Mouse (Mus musculus) embryonic facial prominence, embryonic 10.5 days (tissue): ENCODE results near the gene Stk19. TPM values are rescaled to one million over a fixed set of nuclear protein-coding genes. Genes with fewer than 3 reads are reported as not detected.
"Not testable (repeated sequence)": the region's sequence is repeated elsewhere in the genome, so short reads cannot be mapped to it uniquely, and the experiment has no call there.

Experiments
- DNase-seq: peaks from one replicate; pipeline ENCODE4 v3.0.0-alpha.2; 2017; ENCODE audit warnings: low spot score
- H3K27ac ChIP-seq: fragments of 300-500 bp; sonication (generic); replicated peaks from 2 replicates; pipeline ENCODE4 v1.5.1; 2016; ENCODE audit warnings: mild to moderate bottlenecking
- H3K27me3 ChIP-seq: fragments of 300-500 bp; sonication (generic); replicated peaks from 2 replicates; pipeline ENCODE4 v1.6.1; 2016; ENCODE audit warnings: low read depth, mild to moderate bottlenecking; ENCODE audit not compliant: poor library complexity, severe bottlenecking
- H3K36me3 ChIP-seq: fragments of 300-500 bp; sonication (generic); replicated peaks from 2 replicates; pipeline ENCODE4 v1.6.1; 2016; ENCODE audit warnings: mild to moderate bottlenecking, moderate library complexity
- H3K4me1 ChIP-seq: fragments of 300-500 bp; sonication (generic); 2 replicates; pipeline ENCODE4 v1.6.1; 2016
- H3K4me3 ChIP-seq: fragments of 300-500 bp; sonication (generic); 2 replicates; pipeline ENCODE4 v1.5.1; 2016; ENCODE audit warnings: mild to moderate bottlenecking, moderate library complexity
- H3K9me3 ChIP-seq: fragments of 300-500 bp; sonication (generic); 2 replicates; pipeline ENCODE4 v1.6.1; 2016; ENCODE audit warnings: mild to moderate bottlenecking
- WGBS: fragments of 180-500 bp; shearing (Covaris S2); methylation state at CpG from one replicate; pipeline ENCODE4 v1.1.7; 2016; 5-methylcytosine and 5-hydroxymethylcytosine counted together
- microRNA-seq: library from miRNA; unstranded; fragments of <30 nt; microRNA quantifications from one replicate; pipeline ENCODE4, GENCODE M21; 2017
- polyA plus RNA-seq: library from polyadenylated mRNA; unstranded; fragments of >200 nt; fragmentation: Nextera tagmentation; extraction: Ambion mirVana; gene quantifications from 2 replicates; pipeline ENCODE4 v1.2.1, GENCODE M21; 2016

Gene Stk19
- polyA plus RNA-seq, 1 experiment from 2014 or later: 24.6 TPM

DNA sequence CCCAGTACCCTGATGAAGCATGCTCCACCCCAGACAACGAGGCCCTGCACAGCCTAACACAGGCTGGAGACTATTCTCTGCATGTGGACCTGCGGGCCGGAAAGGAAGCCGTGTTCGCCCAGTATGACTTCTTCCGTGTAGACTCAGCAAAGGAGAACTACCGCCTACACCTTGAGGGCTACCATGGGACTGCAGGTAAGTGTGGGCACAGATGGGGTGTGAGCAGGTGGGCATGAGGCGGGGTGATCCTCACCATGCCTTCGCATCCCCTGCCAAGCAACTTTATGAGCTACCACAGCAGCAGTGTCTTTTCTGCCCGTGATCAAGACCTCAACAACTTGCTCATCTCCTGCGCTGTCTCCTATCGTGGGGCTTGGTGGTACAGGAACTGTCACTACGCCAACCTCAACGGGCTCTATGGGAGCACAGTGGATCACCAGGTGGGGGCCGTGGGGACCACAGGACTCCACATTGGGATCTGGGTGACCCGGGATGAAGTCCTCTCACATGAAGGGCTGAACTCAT, 35.9 kb downstream of the Stk19 start:
- not testable (repeated sequence) for DNase-seq, H3K27ac ChIP-seq, H3K27me3 ChIP-seq, H3K4me1 ChIP-seq, H3K4me3 ChIP-seq, H3K9me3 ChIP-seq, H3K36me3 ChIP-seq
- 90% methylated on average over 16 of the region's 16 CpGs for WGBS

DNA sequence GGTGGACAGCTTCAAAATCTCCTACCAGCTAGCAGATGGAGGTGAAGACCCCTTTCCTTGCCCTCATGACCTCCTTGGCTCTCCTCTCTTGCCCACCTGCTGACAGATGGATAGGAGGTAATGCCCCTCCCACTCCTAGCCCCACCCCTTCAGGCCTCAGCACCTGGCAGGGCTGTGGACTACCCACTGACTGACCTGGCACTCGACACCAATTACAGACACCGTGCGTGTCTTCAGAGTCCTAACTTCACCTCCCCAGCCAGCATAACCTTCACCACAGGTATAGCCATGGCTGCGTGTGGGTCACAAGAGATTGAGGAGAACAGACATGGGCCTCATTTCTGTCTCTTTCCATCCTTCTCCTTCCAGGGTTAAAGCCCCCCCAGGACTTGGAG, 37.2 kb downstream of the Stk19 start:
- Histone ChIP-seq H3K36me3 (no peaks in the 10 kb centered on the region), H3K4me1 (no peaks in the 10 kb centered on the region), H3K4me3 (no peak overlapping the region), H3K27ac (no peak overlapping the region), H3K27me3 (no peaks in the 10 kb centered on the region), H3K9me3 (no peaks in the 10 kb centered on the region)
- WGBS: 92% methylated on average over 4 of the region's 4 CpGs
- DNase-seq: no peak

- no peaks in the 10 kb centered on the region for H3K36me3 ChIP-seq
- H3K27me3 ChIP-seq: no peaks in the 10 kb centered on the region
- no peaks in the 10 kb centered on the region for H3K9me3 ChIP-seq
- H3K4me3 ChIP-seq: no peak overlapping the region
- 88% methylated on average over 17 of the region's 17 CpGs for WGBS
- H3K27ac ChIP-seq: no peak overlapping the region
- DNase-seq: no peak
- H3K4me1 ChIP-seq: no peaks in the 10 kb centered on the region
Observed at GRCm38 (mm10) chr17:34798866-34799530, 37.7 kb downstream of the Stk19 start.

DNA sequence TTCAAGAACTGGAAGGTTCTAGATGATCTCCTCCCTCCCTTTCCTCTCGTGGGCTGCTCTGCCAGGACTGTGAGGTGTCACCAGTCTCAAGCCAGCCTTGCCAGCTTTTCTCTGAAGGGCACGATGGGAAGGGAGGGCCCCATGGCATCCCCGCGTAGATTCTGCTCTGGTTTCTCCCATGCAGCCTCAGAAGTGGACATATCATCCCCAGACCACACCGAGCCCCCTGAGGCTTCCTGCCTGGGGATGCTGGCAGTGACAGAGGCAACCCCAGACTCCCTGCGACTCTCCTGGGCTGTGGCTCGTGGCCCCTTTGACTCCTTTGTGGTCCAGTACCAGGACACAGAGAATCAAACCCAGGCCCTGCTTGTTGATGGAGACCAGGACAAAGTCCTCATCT, 38.7 kb downstream of the Stk19 start:
- not testable (repeated sequence) for H3K36me3 ChIP-seq, H3K27ac ChIP-seq, H3K4me3 ChIP-seq, H3K27me3 ChIP-seq, DNase-seq, H3K4me1 ChIP-seq, H3K9me3 ChIP-seq
- WGBS: 81% methylated on average over 7 of the region's 7 CpGs

DNA sequence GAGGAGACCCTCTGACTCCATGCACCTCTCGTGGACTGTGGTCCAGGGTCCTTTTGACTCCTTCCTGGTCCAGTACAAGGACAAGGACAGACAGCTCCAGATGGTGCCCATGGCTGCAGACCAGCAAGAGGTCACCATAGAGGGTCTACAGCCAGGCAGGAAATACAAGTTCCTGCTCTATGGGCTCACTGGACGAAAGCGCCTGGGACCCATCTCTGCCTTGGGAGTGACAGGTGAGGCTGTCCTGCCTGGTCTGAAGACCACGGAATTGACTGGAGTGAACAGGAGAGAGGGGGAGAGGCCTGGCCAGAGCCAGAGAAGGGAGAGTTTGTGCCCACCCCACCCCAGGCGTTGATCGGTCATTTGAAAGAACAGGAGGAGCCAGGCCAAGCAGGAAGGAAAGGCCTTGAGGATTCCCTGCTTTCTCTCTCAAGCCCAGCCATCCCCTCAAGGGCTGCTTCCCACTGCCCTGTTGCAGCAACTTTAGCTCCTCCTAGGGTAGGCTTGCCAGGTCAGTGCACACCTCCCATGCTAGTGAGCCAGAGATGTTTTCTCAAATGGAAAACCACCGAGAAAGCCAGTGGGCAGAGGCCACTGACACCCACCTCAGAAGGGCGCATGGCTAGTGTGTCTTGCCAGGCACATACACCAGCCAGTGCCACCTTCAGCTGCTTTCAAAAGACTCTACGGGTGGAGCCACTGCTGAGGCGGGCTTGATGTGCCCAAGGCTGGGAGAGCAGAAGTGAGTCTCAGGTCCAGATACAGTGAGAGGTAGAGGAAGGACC, 39.3 kb downstream of the Stk19 start:
- H3K27ac ChIP-seq, H3K4me1 ChIP-seq, H3K27me3 ChIP-seq, H3K36me3 ChIP-seq, H3K9me3 ChIP-seq, H3K4me3 ChIP-seq: not testable (repeated sequence)
- WGBS: 84% methylated on average over 10 of the region's 10 CpGs
- peak; percentile 6 for DNase-seq

- no peak for DNase-seq
- WGBS: 90% methylated on average over 8 of the region's 8 CpGs
- H3K9me3 ChIP-seq: peaks cover 4% of the 10 kb centered on the region
Observed at GRCm38 (mm10) chr17:34796311-34797140, 40.2 kb downstream of the Stk19 start.

GRCm38 (mm10) chr17:34795633-34796032, 41.1 kb downstream of the Stk19 start:
- Histone ChIP-seq H3K4me1 (no peaks in the 10 kb centered on the region), H3K27ac (no peak overlapping the region), H3K27me3 (no peaks in the 10 kb centered on the region), H3K4me3 (no peak overlapping the region), H3K9me3 (peaks cover 7% of the 10 kb centered on the region), H3K36me3 (no peaks in the 10 kb centered on the region)
- DNase-seq: peak; percentile 35
- WGBS: 68% methylated on average over 9 of the region's 9 CpGs

More at GRCm38 (mm10) chr17:34796311-34797140, 40.2 kb downstream of the Stk19 start:
- Histone ChIP-seq H3K4me3 (no peak overlapping the region), H3K4me1 (no peaks in the 10 kb centered on the region), H3K27ac (no peak overlapping the region), H3K27me3 (no peaks in the 10 kb centered on the region), H3K36me3 (no peaks in the 10 kb centered on the region)

DNA sequence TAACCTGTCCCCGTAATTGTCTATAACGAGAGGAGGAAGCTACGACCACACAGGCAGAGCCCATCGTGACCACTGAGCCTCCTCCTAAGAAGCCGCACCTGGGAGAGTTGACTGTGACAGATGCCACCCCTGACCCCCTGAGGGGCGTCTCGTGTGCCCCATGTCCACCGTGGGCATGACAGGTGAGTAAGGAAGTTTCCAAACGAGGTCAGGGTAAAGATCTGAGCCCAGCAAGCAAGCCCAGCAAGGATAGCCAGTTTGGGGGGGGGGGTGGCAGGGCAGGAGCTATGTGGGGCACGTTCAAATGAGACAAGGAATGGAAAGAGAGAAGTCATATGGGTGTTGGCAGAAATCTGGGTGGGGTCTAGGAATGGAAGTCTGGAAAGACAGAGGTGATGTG, 41.7 kb downstream of the Stk19 start:
- no peaks in the 10 kb centered on the region for H3K4me1 ChIP-seq
- peaks cover 9% of the 10 kb centered on the region for H3K9me3 ChIP-seq
- H3K36me3 ChIP-seq: no peaks in the 10 kb centered on the region
- no peak for DNase-seq
- WGBS: 83% methylated on average over 10 of the region's 10 CpGs
- H3K27me3 ChIP-seq: no peaks in the 10 kb centered on the region
- H3K27ac ChIP-seq: no peak overlapping the region
- no peak overlapping the region for H3K4me3 ChIP-seq

- no peak for DNase-seq
- Histone ChIP-seq H3K4me1 (no peaks in the 10 kb centered on the region), H3K9me3 (peaks cover 21% of the 10 kb centered on the region), H3K27ac (no peak overlapping the region), H3K36me3 (no peaks in the 10 kb centered on the region), H3K4me3 (no peak overlapping the region), H3K27me3 (no peaks in the 10 kb centered on the region)
- 78% methylated on average over 9 of the region's 9 CpGs for WGBS
Observed at GRCm38 (mm10) chr17:34777680-34778325, 58.9 kb downstream of the Stk19 start.

Small RNA genes lying within 50 kb of the gene (microRNA-seq; reads per million reads assigned to microRNA genes)
- gene Mir6970 (not detected), gene Mir6971 (1.8 reads per million), gene Mir6972 (not detected)

Other genes starting within 250 kb of the Stk19 start
- 9.4 and 10.1 TPM in 2 replicates for gene Gpsm3, start 247.1 kb downstream of the Stk19 start, polyA plus RNA-seq
- gene Pbx2, start 245.7 kb downstream of the Stk19 start, polyA plus RNA-seq: 18.2 and 19.5 TPM in 2 replicates
- gene Ager, start 239.1 kb downstream of the Stk19 start, polyA plus RNA-seq: 2.6 and 3.6 TPM in 2 replicates
- 165 and 172 TPM in 2 replicates for gene Rnf5, start 233.3 kb downstream of the Stk19 start, polyA plus RNA-seq
- 51.3 and 56.1 TPM in 2 replicates for gene Agpat1, start 232.7 kb downstream of the Stk19 start, polyA plus RNA-seq
- 4.0 and 4.2 TPM in 2 replicates for gene Egfl8, start 221.0 kb downstream of the Stk19 start, polyA plus RNA-seq
- 18.6 and 19.5 TPM in 2 replicates for gene Ppt2, start 208.4 kb downstream of the Stk19 start, polyA plus RNA-seq
- 0.12 and 0.18 TPM in 2 replicates for gene Prrt1, start 207.4 kb downstream of the Stk19 start, polyA plus RNA-seq
- 16.6 and 17.3 TPM in 2 replicates for gene Fkbpl, start 192.2 kb downstream of the Stk19 start, polyA plus RNA-seq
- gene Atf6b, start 189.8 kb downstream of the Stk19 start, polyA plus RNA-seq: 103 and 104 TPM in 2 replicates
- 0.03 TPM in 1 of 2 replicates, not detected in the other for gene Tnxb, start 166.4 kb downstream of the Stk19 start, polyA plus RNA-seq
- gene C4b, start 93.1 kb downstream of the Stk19 start, polyA plus RNA-seq: not detected in 2 replicates
- gene Cyp21a1, start 32.4 kb downstream of the Stk19 start, polyA plus RNA-seq: not detected in 2 replicates
- 78.1 and 88.8 TPM in 2 replicates for gene Dxo, start 74 bp upstream of the Stk19 start, polyA plus RNA-seq
- 57.1 and 57.3 TPM in 2 replicates for gene Skiv2l, start 13.3 kb upstream of the Stk19 start, polyA plus RNA-seq
- gene Nelfe, start 13.4 kb upstream of the Stk19 start, polyA plus RNA-seq: 129 and 144 TPM in 2 replicates
- 2.1 and 2.6 TPM in 2 replicates for gene Cfb, start 25.6 kb upstream of the Stk19 start, polyA plus RNA-seq
- gene Zbtb12, start 42.5 kb upstream of the Stk19 start, polyA plus RNA-seq: 4.8 and 6.2 TPM in 2 replicates
- not detected in 2 replicates for gene Gm20547, start 45.1 kb upstream of the Stk19 start, polyA plus RNA-seq
- gene C2, start 61.3 kb upstream of the Stk19 start, polyA plus RNA-seq: 0.55 and 1.6 TPM in 2 replicates
- 96.5 and 103 TPM in 2 replicates for gene Ehmt2, start 61.5 kb upstream of the Stk19 start, polyA plus RNA-seq
- gene Slc44a4, start 77.5 kb upstream of the Stk19 start, polyA plus RNA-seq: 0.21 and 0.44 TPM in 2 replicates
- gene Neu1, start 94.3 kb upstream of the Stk19 start, polyA plus RNA-seq: 14.0 and 19.3 TPM in 2 replicates
- 0.13 and 0.15 TPM in 2 replicates for gene Hspa1b, start 122.3 kb upstream of the Stk19 start, polyA plus RNA-seq
- not detected in 2 replicates for gene Gm20481, start 133.0 kb upstream of the Stk19 start, polyA plus RNA-seq
- 1.3 and 1.9 TPM in 2 replicates for gene Hspa1a, start 135.2 kb upstream of the Stk19 start, polyA plus RNA-seq
- gene Hspa1l, start 135.8 kb upstream of the Stk19 start, polyA plus RNA-seq: 1.1 TPM in 2 replicates
- gene Lsm2, start 144.9 kb upstream of the Stk19 start, polyA plus RNA-seq: 339 and 361 TPM in 2 replicates
- 197 and 223 TPM in 2 replicates for gene Vars, start 164.0 kb upstream of the Stk19 start, polyA plus RNA-seq
- gene Vwa7, start 179.6 kb upstream of the Stk19 start, polyA plus RNA-seq: 0.18 and 0.21 TPM in 2 replicates
- 4.2 and 5.6 TPM in 2 replicates for gene Sapcd1, start 191.1 kb upstream of the Stk19 start, polyA plus RNA-seq
- 3.9 and 4.4 TPM in 2 replicates for gene Msh5, start 209.8 kb upstream of the Stk19 start, polyA plus RNA-seq
- 190 and 191 TPM in 2 replicates for gene Clic1, start 213.0 kb upstream of the Stk19 start, polyA plus RNA-seq
- gene Ddah2, start 222.1 kb upstream of the Stk19 start, polyA plus RNA-seq: 482 and 503 TPM in 2 replicates
- gene Ly6g6c, start 228.4 kb upstream of the Stk19 start, polyA plus RNA-seq: 0.31 and 0.35 TPM in 2 replicates
- 0.52 and 0.93 TPM in 2 replicates for gene Mpig6b, start 229.2 kb upstream of the Stk19 start, polyA plus RNA-seq
- 0.83 and 1.00 TPM in 2 replicates for gene Ly6g6e, start 240.0 kb upstream of the Stk19 start, polyA plus RNA-seq
- gene Ly6g6d, start 241.1 kb upstream of the Stk19 start, polyA plus RNA-seq: 1.3 TPM in 1 of 2 replicates, not detected in the other
- gene Ly6g6f, start 248.7 kb upstream of the Stk19 start, polyA plus RNA-seq: 0.51 and 0.62 TPM in 2 replicates